Mouse (Mus musculus): Measurements from ENCODE around the gene Sh3bp5. TPM values are rescaled to one million over a fixed set of nuclear protein-coding genes. Genes with fewer than 3 reads are reported as not detected.
A peak's percentile ranks its signal among the peaks of the same experiment; 100 is the strongest.
"Not testable (repeated sequence)": the region's sequence is repeated elsewhere in the genome, so short reads cannot be mapped to it uniquely, and the experiment has no call there.

Sh3bp5 gene
- 29.9 and 30.2 TPM in 2 replicates for polyA plus RNA-seq (2016; fragmentation: Nextera tagmentation; extraction: Ambion mirVana)

DNA sequence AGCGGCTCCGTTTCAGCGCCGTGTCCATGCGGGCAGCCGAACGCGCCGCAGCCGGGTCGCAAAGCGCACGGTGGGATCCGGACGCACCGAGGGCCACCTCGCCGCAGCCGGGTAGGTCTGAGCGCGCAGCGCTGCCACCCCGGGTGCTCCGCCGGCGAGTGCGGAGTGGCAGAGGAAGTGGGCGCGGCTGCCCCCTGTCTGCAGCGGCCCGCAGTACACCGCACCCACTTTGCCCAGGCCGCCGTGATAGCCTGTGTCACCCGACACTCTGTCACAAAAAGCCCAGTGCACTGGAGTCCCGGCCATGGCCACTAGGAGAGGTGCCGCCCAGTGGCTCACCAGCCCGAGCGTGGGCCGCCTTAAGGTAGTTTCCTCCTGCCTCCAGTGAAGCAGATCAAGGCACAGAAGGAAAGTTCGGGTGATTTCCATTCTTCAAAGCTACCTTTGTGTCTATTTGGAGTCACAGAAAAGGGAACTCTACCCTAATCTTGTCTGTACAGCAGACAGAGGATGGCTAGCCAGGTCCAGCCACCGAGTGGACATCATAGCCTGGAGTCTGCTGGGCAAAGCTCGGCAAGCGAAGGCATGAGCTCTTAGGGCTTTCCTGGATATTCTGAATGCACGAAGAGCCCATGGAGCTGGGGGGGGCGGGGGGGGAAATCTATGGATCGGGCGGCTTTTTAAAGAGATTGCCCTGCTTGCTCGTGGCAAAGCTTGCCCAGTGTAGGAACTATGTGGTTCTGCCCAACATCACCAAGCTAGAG lies at the start of gene Sh3bp5:
TSS of gene Sh3bp5 (minus strand) at position 149 of the 764 bp plus-strand sequence.
- Histone ChIP-seq H3K27me3 (replicated peaks) (no peaks in the 10 kb centered on the region), H3K9ac (peak within 1 kb of the TSS; percentile 90), H3K4me2 (peak within 1 kb of the TSS; percentile 93), H3K27ac (ENCODE audit: poor library complexity, severe bottlenecking) (peak within 1 kb of the TSS; percentile 46; the same call in 1 of the 2 replicates), H3K36me3 (no peaks in the 10 kb centered on the region), H3K4me1 (replicated peaks) (peaks cover 46% of the 10 kb centered on the region), H3K4me3 (peak within 1 kb of the TSS; percentile 87), H3K9me3 (replicated peaks) (no peaks in the 10 kb centered on the region)
- ATAC-seq (ENCODE audit: insufficient number of reproducible peaks, low FRiP score), result peak; percentile 89
- WGBS, result 9% methylated on average over 49 of the region's 49 CpGs

DNA sequence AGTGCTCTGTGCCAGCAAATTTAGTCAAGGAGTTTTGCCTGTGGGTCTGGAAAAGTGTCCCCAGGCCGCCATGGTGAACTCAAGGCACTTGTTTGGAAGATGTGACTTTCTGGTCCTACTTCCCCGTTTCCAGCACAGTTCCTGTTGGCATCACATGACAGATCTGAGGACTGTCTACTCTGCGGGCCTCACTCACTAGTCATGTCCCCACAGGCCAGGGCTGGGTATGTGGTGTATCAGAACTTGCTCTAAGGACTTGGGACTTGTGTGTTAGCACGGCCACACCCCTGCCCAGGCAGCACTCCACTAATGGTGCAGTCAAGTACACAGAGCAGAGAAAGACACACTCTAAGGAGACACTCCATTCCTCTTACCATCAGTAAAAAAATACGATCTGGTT lies 46.5 kb upstream of the Sh3bp5 start:
- no peak for ATAC-seq (ENCODE audit: insufficient number of reproducible peaks, low FRiP score)
- 90% methylated on average over 5 of the region's 5 CpGs for WGBS
- Histone ChIP-seq H3K4me2 (no peak overlapping the region), H3K4me1 (replicated peaks) (no peaks in the 10 kb centered on the region), H3K4me3 (no peak overlapping the region), H3K9me3 (replicated peaks) (no peaks in the 10 kb centered on the region), H3K36me3 (peaks cover 89% of the 10 kb centered on the region), H3K27ac (ENCODE audit: poor library complexity, severe bottlenecking) (no peak overlapping the region), H3K9ac (no peak overlapping the region), H3K27me3 (replicated peaks) (no peaks in the 10 kb centered on the region)

DNA sequence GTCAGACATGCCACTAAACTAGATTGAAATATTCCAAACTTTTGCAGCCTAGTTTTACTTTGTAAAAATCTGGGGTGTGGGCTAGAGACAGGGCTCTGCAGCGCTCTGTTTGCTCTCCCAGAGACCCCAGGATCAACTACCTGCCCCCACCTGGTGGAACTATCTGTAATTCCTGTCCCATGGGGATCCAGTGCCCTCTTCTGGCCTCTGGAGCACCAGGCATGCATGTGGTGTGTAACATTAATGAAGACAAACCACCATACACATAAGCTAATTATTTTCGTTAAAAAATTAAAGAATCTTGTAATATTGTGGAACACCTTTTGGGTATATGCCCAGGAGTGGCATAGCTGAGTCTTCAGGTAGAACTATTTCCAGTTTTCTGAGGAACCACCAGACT lies 37.4 kb upstream of the Sh3bp5 start:
- Histone ChIP-seq H3K27ac (ENCODE audit: poor library complexity, severe bottlenecking) (no peak overlapping the region), H3K4me1 (replicated peaks) (no peaks in the 10 kb centered on the region), H3K36me3 (peaks cover 8% of the 10 kb centered on the region; the same call in 1 of the 2 replicates), H3K4me2 (no peak overlapping the region), H3K4me3 (no peak overlapping the region), H3K9ac (no peak overlapping the region), H3K27me3 (replicated peaks) (no peaks in the 10 kb centered on the region), H3K9me3 (replicated peaks) (no peaks in the 10 kb centered on the region)
- ATAC-seq (ENCODE audit: insufficient number of reproducible peaks, low FRiP score), result no peak
- WGBS, result 79% methylated on average over 2 of the region's 2 CpGs

DNA sequence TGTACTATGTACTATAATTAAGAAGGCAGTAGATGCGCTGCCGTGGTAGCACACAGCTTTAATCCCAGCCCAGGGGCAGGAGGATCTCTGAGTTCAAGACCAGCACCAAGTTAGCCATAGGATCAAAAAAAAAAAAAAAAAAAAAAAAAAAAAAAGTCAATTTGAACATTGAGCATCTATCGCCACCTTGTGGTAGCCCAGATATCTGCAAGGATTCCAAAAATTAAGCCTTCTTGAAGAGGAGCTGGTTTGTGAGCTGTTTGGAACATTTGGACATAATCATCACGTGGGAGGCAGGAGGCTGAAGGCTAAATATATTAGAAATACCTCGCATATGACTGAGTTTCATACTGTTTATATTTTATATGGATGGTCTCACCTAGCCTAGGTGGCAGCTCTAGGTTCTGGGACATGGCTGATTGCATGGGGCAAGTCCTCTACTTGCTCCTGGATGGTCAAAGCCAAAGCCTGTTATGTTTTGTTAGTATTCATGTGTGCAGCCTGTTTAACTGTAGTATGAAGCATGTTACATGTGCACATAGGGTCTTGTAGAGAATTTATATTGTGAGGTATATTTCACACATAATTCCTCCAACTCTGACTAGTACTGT lies 36.7 kb upstream of the Sh3bp5 start:
- 6% methylated on average over 5 of the region's 5 CpGs for WGBS
- Histone ChIP-seq H3K4me1 (replicated peaks) (no peaks in the 10 kb centered on the region), H3K9me3 (replicated peaks) (no peaks in the 10 kb centered on the region), H3K9ac (no peak overlapping the region), H3K27me3 (replicated peaks) (no peaks in the 10 kb centered on the region), H3K4me3 (no peak overlapping the region), H3K27ac (ENCODE audit: poor library complexity, severe bottlenecking) (no peak overlapping the region), H3K36me3 (peaks cover 4% of the 10 kb centered on the region; the same call in 1 of the 2 replicates), H3K4me2 (no peak overlapping the region)
- no peak for ATAC-seq (ENCODE audit: insufficient number of reproducible peaks, low FRiP score)

DNA sequence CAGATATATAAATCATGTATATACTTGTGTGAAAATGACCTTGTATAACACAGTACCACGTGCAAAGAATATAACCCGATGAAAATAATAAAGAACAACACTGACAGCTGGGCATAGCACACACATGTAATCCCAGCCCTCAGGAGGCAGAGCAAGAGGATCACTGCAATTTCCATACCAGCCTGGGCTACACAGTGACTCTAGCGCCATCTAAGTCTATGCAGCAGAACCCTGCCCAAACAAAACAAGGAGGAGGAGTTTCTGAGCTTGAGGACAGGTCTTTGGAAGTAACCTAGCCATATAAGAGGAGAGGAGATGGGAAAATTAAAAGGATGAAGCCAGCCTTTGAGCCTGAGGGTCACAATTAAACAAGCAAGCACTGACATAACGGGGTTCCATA lies 33.8 kb upstream of the Sh3bp5 start:
- no peak overlapping the region for H3K27ac ChIP-seq (ENCODE audit: poor library complexity, severe bottlenecking)
- no peak for ATAC-seq (ENCODE audit: insufficient number of reproducible peaks, low FRiP score)
- peaks cover 4% of the 10 kb centered on the region; the same call in 1 of the 2 replicates for H3K36me3 ChIP-seq
- H3K9ac ChIP-seq, result no peak overlapping the region
- H3K4me2 ChIP-seq, result no peak overlapping the region
- H3K4me1 ChIP-seq (replicated peaks), result peaks cover 4% of the 10 kb centered on the region; the same call in 1 of the 2 replicates
- H3K4me3 ChIP-seq, result no peak overlapping the region
- WGBS, result 56% methylated on average over 4 of the region's 4 CpGs
- no peaks in the 10 kb centered on the region for H3K27me3 ChIP-seq (replicated peaks)
- no peaks in the 10 kb centered on the region for H3K9me3 ChIP-seq (replicated peaks)

DNA sequence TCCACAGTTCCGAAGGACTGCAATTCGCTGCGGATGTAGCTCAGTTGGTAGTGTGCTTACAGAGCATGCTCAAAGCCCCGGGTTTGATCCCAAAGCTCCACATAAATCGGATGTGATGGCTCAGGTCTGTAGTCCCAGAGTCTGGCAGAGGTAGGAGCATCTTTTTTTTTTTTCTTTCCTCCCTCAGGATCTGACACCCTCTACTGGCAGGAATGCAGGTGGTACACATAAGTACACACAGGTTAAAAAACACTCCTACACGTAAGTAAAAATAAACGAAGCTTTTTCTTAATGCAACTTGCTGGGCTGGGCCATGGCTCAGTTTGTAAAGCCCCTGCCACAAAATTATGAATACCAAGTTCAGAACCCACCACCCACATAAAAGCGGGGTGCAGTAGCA lies 28.3 kb upstream of the Sh3bp5 start:
- Histone ChIP-seq H3K4me1 (replicated peaks) (peaks cover 4% of the 10 kb centered on the region; the same call in 1 of the 2 replicates), H3K9ac (no peak overlapping the region), H3K27ac (ENCODE audit: poor library complexity, severe bottlenecking) (no peak overlapping the region), H3K36me3 (no peaks in the 10 kb centered on the region), H3K4me3 (no peak overlapping the region), H3K4me2 (no peak overlapping the region), H3K9me3 (replicated peaks) (no peaks in the 10 kb centered on the region), H3K27me3 (replicated peaks) (no peaks in the 10 kb centered on the region)
- ATAC-seq (ENCODE audit: insufficient number of reproducible peaks, low FRiP score), result no peak
- WGBS, result 51% methylated on average over 8 of the region's 8 CpGs

DNA sequence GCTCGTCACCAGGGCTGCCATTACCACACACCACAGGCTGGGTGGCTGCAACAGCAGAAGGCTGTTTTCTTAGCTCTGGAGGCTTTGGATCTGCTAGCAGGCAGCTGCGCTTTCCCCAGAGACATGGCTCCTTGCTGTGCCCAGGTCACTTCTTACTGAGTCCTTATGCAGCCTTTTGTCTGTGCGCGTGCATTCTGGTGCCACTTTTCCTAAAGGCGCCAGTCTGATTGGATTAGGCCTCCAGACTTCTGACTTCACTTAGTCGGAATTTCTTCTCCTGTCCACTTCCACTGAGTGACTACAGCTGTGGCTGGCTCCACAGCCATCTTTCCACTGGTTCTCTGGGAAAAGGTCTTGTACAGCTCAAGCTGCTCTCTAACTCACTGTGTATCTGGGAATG lies 27.0 kb upstream of the Sh3bp5 start:
- Histone ChIP-seq H3K27ac (ENCODE audit: poor library complexity, severe bottlenecking) (peak overlapping the region; percentile 65), H3K4me2 (no peak overlapping the region), H3K4me3 (no peak overlapping the region), H3K9me3 (replicated peaks) (no peaks in the 10 kb centered on the region), H3K36me3 (no peaks in the 10 kb centered on the region), H3K27me3 (replicated peaks) (no peaks in the 10 kb centered on the region), H3K9ac (no peak overlapping the region), H3K4me1 (replicated peaks) (peaks cover 4% of the 10 kb centered on the region; the same call in 1 of the 2 replicates)
- no peak for ATAC-seq (ENCODE audit: insufficient number of reproducible peaks, low FRiP score)
- WGBS, result 63% methylated on average over 6 of the region's 6 CpGs

DNA sequence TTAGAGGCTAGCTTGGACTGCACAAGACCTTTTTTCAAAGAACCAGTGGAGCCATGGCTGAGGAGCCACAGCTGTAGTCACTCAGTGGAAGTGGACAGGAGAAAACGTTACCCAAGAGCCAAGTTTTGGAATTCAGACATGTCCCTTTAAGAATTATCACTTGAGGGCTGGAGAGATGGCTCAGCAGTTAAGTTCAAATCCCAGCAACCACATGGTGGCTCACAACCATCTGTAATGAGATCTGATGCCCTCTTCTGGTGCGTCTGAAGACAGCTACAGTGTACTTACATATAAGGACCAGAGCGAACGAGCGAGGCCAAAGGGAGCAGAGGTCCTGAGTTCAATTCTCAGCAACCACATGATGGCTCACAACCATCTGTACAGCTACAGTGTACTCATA lies 26.3 kb upstream of the Sh3bp5 start:
- not testable (repeated sequence) for H3K9ac ChIP-seq; H3K27ac ChIP-seq (ENCODE audit: poor library complexity, severe bottlenecking); H3K4me1 ChIP-seq (replicated peaks); H3K4me2 ChIP-seq; H3K36me3 ChIP-seq; H3K27me3 ChIP-seq (replicated peaks); H3K4me3 ChIP-seq; H3K9me3 ChIP-seq (replicated peaks); ATAC-seq (ENCODE audit: insufficient number of reproducible peaks, low FRiP score)
- 74% methylated on average over 5 of the region's 5 CpGs for WGBS

DNA sequence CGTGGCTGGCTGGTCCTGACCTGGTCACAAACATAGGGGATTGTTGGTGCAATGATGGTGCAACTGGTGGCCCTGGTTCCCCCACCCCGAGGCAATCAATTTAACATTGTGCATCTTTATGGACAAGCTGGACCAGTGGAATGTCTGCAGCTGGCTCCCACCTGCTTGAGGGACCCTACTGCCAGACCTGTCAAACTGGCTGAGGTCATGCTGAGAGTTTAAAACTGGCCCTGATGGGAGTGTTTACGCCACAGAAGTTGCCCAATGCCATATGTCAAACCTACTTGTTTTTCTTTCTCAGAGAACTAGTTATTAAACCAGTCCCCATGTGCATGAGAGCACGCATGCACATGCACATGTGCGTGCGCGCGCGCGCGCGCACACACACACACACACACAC lies 22.1 kb upstream of the Sh3bp5 start:
- H3K9me3 ChIP-seq (replicated peaks), result no peaks in the 10 kb centered on the region
- no peak overlapping the region for H3K4me3 ChIP-seq
- no peaks in the 10 kb centered on the region for H3K27me3 ChIP-seq (replicated peaks)
- no peak overlapping the region for H3K9ac ChIP-seq
- no peak overlapping the region for H3K4me2 ChIP-seq
- no peak overlapping the region for H3K27ac ChIP-seq (ENCODE audit: poor library complexity, severe bottlenecking)
- ATAC-seq (ENCODE audit: insufficient number of reproducible peaks, low FRiP score), result no peak
- no peaks in the 10 kb centered on the region for H3K36me3 ChIP-seq
- 0 out of 2 replicates have a peak, but pooled peaks cover 5% of the 10 kb centered on the region for H3K4me1 ChIP-seq (replicated peaks)
- 87% methylated on average over 12 of the region's 12 CpGs for WGBS

DNA sequence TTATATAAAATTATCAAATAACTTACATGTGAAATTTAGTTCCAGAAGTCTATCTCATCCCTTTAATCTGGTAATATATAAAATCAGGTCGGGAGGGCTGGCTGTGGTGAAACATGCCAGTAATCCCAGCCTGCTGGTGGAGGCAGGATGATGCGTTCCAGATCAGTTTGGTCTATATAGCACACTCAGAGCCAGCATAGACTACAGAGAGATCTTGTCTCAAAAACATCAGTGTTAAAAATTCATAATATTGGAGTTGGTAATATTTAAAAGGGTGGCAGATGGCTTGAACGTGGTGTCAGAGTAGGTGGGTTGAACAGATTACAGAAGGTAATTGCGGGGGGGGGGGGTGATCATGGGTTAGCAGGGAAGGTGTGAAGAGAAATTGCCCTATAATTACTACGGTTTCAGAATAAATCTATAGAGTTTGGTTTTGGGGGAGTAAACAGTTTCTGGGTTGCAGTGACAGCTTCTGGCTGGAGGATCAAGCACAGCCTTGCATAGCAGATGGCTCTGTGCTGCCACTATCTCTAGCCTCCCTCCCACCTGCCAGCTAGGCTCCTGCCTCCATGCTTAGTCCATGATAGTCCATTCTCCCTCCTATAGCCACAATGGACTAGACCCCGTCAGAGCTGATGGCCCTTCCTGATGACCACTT lies 20.3 kb upstream of the Sh3bp5 start:
- H3K36me3 ChIP-seq, result no peaks in the 10 kb centered on the region
- WGBS, result 83% methylated on average over 6 of the region's 6 CpGs
- H3K27me3 ChIP-seq (replicated peaks), result no peaks in the 10 kb centered on the region
- 0 out of 2 replicates have a peak, but pooled peaks cover 5% of the 10 kb centered on the region for H3K4me1 ChIP-seq (replicated peaks)
- no peak overlapping the region for H3K27ac ChIP-seq (ENCODE audit: poor library complexity, severe bottlenecking)
- H3K9me3 ChIP-seq (replicated peaks), result no peaks in the 10 kb centered on the region
- H3K4me2 ChIP-seq, result no peak overlapping the region
- no peak overlapping the region for H3K9ac ChIP-seq
- no peak for ATAC-seq (ENCODE audit: insufficient number of reproducible peaks, low FRiP score)
- no peak overlapping the region for H3K4me3 ChIP-seq

DNA sequence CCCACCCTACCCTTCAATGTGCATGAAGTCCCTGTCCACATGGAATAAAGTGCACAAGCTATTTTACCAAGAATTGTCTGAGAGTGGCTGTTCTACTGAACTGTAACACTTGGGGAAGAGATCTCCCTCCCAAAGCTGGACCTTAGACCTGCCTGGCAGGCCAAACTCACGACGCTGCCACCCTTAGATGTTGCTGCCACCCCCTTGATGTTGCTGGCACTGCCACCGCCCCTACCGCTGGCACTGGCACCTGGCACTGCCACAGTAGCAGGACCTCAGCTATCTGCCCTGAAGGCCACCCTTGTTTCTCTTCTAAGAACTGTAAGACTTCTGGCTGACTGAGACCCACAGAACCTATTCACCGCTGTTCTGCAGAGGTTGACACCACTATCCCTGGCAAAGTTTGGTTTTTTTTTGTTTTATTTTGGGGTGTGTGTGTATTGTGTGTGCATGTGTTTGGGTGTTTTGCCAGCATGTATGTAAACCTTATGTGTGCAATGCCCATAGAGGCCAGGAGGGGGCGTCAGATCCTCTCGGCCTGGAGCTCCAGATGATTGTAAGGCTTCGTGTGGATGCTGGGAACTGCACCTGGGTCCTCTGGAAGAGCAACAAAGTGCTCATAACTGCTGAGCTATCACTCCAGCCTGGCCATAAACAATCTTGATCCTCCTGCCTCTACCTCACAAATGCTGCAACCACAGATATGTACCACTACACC lies 19.1 kb upstream of the Sh3bp5 start:
- Histone ChIP-seq H3K27ac (ENCODE audit: poor library complexity, severe bottlenecking) (no peak overlapping the region), H3K36me3 (no peaks in the 10 kb centered on the region), H3K4me1 (replicated peaks) (0 out of 2 replicates have a peak, but pooled peaks cover 5% of the 10 kb centered on the region), H3K9ac (no peak overlapping the region), H3K27me3 (replicated peaks) (no peaks in the 10 kb centered on the region), H3K4me2 (no peak overlapping the region), H3K4me3 (no peak overlapping the region), H3K9me3 (replicated peaks) (no peaks in the 10 kb centered on the region)
- whole genome bisulfite sequencing, result 80% methylated on average over 8 of the region's 8 CpGs
- no peak for ATAC-seq (ENCODE audit: insufficient number of reproducible peaks, low FRiP score)

All from heart, embryonic 12.5 days (tissue).